In the genomic region with DNA sequence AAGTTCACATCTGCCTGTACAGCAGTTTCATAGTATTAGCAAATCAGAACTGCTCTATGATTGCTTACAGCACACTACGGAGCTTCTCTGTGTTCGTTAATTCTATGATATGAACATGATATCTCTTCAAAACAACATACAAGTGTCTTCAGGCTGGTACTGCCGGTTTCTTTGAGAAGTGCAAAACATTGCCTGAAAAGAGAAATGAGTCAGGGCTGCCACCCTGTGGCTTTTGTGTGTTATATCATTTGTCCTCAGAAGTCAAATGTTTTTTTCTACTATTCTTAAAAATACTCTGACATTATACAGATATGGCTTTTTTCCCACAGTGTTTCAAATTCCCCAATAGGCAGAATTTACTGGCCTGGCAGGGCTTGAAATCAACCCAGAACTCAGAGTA, we compare ENCODE assay signal across 11 mouse cellular contexts. TPM values are rescaled to one million over a fixed set of nuclear protein-coding genes. Genes with fewer than 3 reads are reported as not detected.
DNase-seq lines count a peak whose midpoint lies in the region; ATAC-seq and TF ChIP-seq lines count a peak whose summit lies in the region.
"Had no signal": no experiment of that assay in that cellular context is flagged by ENCODE, and none has a peak within 500 bp of the region (broad histone marks: within the 10 kb centered on the region; RNA-seq: fewer than 3 reads in every experiment).

No protein-coding gene starts in this region.

- no peak overlapping the region for H3K4me2 ChIP-seq in forebrain, embryonic 15.5 days (replicated peaks)
- H3K4me2 ChIP-seq in hindbrain, postnatal 0 days (ENCODE audit: low read depth, low read length): no peak overlapping the region

- 0 out of 2 replicates have a peak, but pooled peaks have one; percentile 45 for ATAC-seq in forebrain, embryonic 15.5 days (replicated peaks)
- ATAC-seq in G1E (ENCODE audit: extremely low read depth, insufficient number of reproducible peaks, low FRiP score, poor library complexity, severe bottlenecking): peak; percentile 30; the same call in 1 of the 2 replicates
- peak; percentile 41; the same call in 1 of the 2 replicates for ATAC-seq in hindbrain, postnatal 0 days
- ATAC-seq: inflammation-experienced regulatory T-cells, adult 6 months had no signal

- H3K9ac ChIP-seq in forebrain, embryonic 15.5 days (replicated peaks): no peak overlapping the region
- no peak overlapping the region for H3K9ac ChIP-seq in hindbrain, postnatal 0 days (replicated peaks; ENCODE audit: low read length)

- no peaks in the 10 kb centered on the region for H3K4me1 ChIP-seq in forebrain, embryonic 15.5 days
- no peaks in the 10 kb centered on the region for H3K4me1 ChIP-seq in forebrain, embryonic 10.5 days
- H3K4me1 ChIP-seq in G1E (ENCODE audit: insufficient read depth, low read depth, low read length): peaks cover 22% of the 10 kb centered on the region
- H3K4me1 ChIP-seq in hindbrain, postnatal 0 days (ENCODE audit: insufficient read depth, low read length): no peaks in the 10 kb centered on the region

- H3K4me3 ChIP-seq in forebrain, embryonic 15.5 days: no peak overlapping the region
- H3K4me3 ChIP-seq in forebrain, embryonic 10.5 days: no peak overlapping the region
- H3K4me3 ChIP-seq in left cerebral cortex, adult 2 months: no peak overlapping the region
- H3K4me3 ChIP-seq in G1E (ENCODE audit: low read depth, low read length): no peak overlapping the region
- H3K4me3 ChIP-seq in hindbrain, postnatal 0 days (ENCODE audit: low read length): no peak overlapping the region

- intact Hi-C loops in left cerebral cortex, adult 2 months (cut with DNase I): no loop called here
- intact Hi-C loops in left cerebral cortex, postnatal 10 days (cut with DNase I): no loop called here

- 58% methylated on average over 3 of the region's 3 CpGs for WGBS in forebrain, embryonic 15.5 days
- WGBS in forebrain, embryonic 10.5 days: 77% methylated on average over 3 of the region's 3 CpGs
- WGBS in hindbrain, postnatal 0 days: 46% methylated on average over 3 of the region's 3 CpGs

- no peaks in the 10 kb centered on the region for H3K9me3 ChIP-seq in forebrain, embryonic 15.5 days
- no peaks in the 10 kb centered on the region for H3K9me3 ChIP-seq in forebrain, embryonic 10.5 days
- no peaks in the 10 kb centered on the region for H3K9me3 ChIP-seq in G1E (replicated peaks)
- no peaks in the 10 kb centered on the region for H3K9me3 ChIP-seq in hindbrain, postnatal 0 days (ENCODE audit: low read length)

- TF ChIP-seq CTCF in left cerebral cortex, adult 2 months (IDR thresholded peaks at IDR 0.05): peak; percentile 62
- no peak for TF ChIP-seq CTCF in G1E (IDR thresholded peaks at IDR 0.05; ENCODE audit: low read depth, low read length)
- TF ChIP-seq CTCF in hindbrain, postnatal 0 days (IDR thresholded peaks at IDR 0.05; ENCODE audit: low read depth): peak; percentile 58

- no peaks in the 10 kb centered on the region for H3K27me3 ChIP-seq in forebrain, embryonic 15.5 days
- no peaks in the 10 kb centered on the region for H3K27me3 ChIP-seq in forebrain, embryonic 10.5 days (ENCODE audit: poor library complexity, severe bottlenecking)
- no peaks in the 10 kb centered on the region for H3K27me3 ChIP-seq in G1E (ENCODE audit: insufficient read depth, low read length)
- no peaks in the 10 kb centered on the region for H3K27me3 ChIP-seq in hindbrain, postnatal 0 days (ENCODE audit: insufficient read depth, low read length)

- no peak for DNase-seq in forebrain, embryonic 10.5 days (ENCODE audit: extremely low spot score, low spot score)
- DNase-seq in left cerebral cortex, adult 2 months (ENCODE audit: extremely low spot score in 1 of 2, low spot score in 2 of 2): no peak
- DNase-seq in left cerebral cortex, postnatal 10 days (ENCODE audit: extremely low spot score in 1 of 2, low spot score in 2 of 2): no peak
- no peak for DNase-seq in G1E (ENCODE audit: low spot score)
- DNase-seq in hindbrain, postnatal 0 days (ENCODE audit: low spot score): peak; percentile 68
- DNase-seq in B cell, adult 2 months: no peak
- DNase-seq in cerebellum, adult 11 months: no peak
- DNase-seq: adrenal gland, adult 2 months; cerebellum, postnatal 14 days had no signal

- H3K27ac ChIP-seq in forebrain, embryonic 15.5 days (replicated peaks): no peak overlapping the region
- no peak overlapping the region for H3K27ac ChIP-seq in forebrain, embryonic 10.5 days
- no peak overlapping the region for H3K27ac ChIP-seq in left cerebral cortex, adult 2 months
- no peak overlapping the region for H3K27ac ChIP-seq in hindbrain, postnatal 0 days

- H3K36me3 ChIP-seq in forebrain, embryonic 15.5 days: peaks cover 6% of the 10 kb centered on the region; the same call in 1 of the 2 replicates
- H3K36me3 ChIP-seq in forebrain, embryonic 10.5 days (replicated peaks): peaks cover 16% of the 10 kb centered on the region
- peaks cover 36% of the 10 kb centered on the region for H3K36me3 ChIP-seq in G1E (replicated peaks)
- H3K36me3 ChIP-seq in hindbrain, postnatal 0 days (ENCODE audit: insufficient read depth, low read length): peaks cover 15% of the 10 kb centered on the region; the same call in 1 of the 2 replicates

RNA-seq across cellular contexts. Expression of a gene that starts 22.5 kb away (rescaled TPM):
- polyA plus RNA-seq in forebrain, embryonic 15.5 days (2015; fragmentation: Nextera tagmentation; extraction: Ambion mirVana): 56.9 and 62.3 TPM in 2 replicates
- 83.5 and 86.1 TPM in 2 replicates for polyA plus RNA-seq in forebrain, embryonic 10.5 days (2016; fragmentation: Nextera tagmentation; extraction: Ambion mirVana)
- total RNA-seq in left cerebral cortex, adult 2 months (2021): 100 to 1,000 TPM; 100 to 108 TPM
- total RNA-seq in left cerebral cortex, postnatal 10 days (2021): 100 to 1,000 TPM; 114 to 125 TPM
- total RNA-seq in G1E (2014; fragmentation: Nextera tagmentation): 2,154 and 2,258 TPM in 2 replicates
- total RNA-seq in G1E (2017): 588 and 621 TPM in 2 replicates
- 100 and 103 TPM in 2 replicates for polyA plus RNA-seq in G1E (2012)
- total RNA-seq in hindbrain, postnatal 0 days (2014; rRNA removed): 81.9 and 82.1 TPM in 2 replicates
- 122 and 124 TPM in 2 replicates for polyA plus RNA-seq in hindbrain, postnatal 0 days (2015; fragmentation: Nextera tagmentation; extraction: Ambion mirVana)
